Mouse (Mus musculus) stomach, embryonic 16.5 days (tissue): Measurements from ENCODE around the gene Klk1b1. TPM values are rescaled to one million over a fixed set of nuclear protein-coding genes. Genes with fewer than 3 reads are reported as not detected.
"Not testable (repeated sequence)": the region's sequence is repeated elsewhere in the genome, so short reads cannot be mapped to it uniquely, and the experiment has no call there.

Experiments
- ATAC-seq: fragments of 200-750 bp; cut with Nextera tagmentation; 2 replicates; pipeline ENCODE4 v1.8.0; 2017; ENCODE audit warnings: moderate number of reproducible peaks, moderate TSS enrichment; ENCODE audit not compliant: insufficient read depth, low FRiP score
- H3K27ac ChIP-seq: fragments of 300-500 bp; sonication (generic); 2 replicates; pipeline ENCODE4 v1.5.1; 2014; ENCODE audit warnings: low read length
- H3K27me3 ChIP-seq: fragments of 300-500 bp; sonication (generic); 2 replicates; pipeline ENCODE4 v1.6.1; 2014; ENCODE audit warnings: low read length, control low read depth, mixed read lengths; ENCODE audit not compliant: control insufficient read depth, insufficient read depth
- H3K36me3 ChIP-seq: fragments of 300-500 bp; sonication (generic); 2 replicates; pipeline ENCODE4 v1.6.1; 2014; ENCODE audit warnings: low read length; ENCODE audit not compliant: control insufficient read depth, insufficient read depth
- H3K4me1 ChIP-seq: fragments of 300-500 bp; sonication (generic); 2 replicates; pipeline ENCODE4 v1.6.1; 2014; ENCODE audit warnings: low read length, control low read depth, mixed read lengths; ENCODE audit not compliant: control insufficient read depth, insufficient read depth
- H3K4me2 ChIP-seq: fragments of 300-500 bp; sonication (generic); 2 replicates; pipeline ENCODE4 v1.6.1; 2014; ENCODE audit warnings: low read depth, low read length, mixed read lengths
- H3K4me3 ChIP-seq: fragments of 300-500 bp; sonication (generic); replicated peaks from 2 replicates; pipeline ENCODE4 v1.5.1; 2014; ENCODE audit warnings: mild to moderate bottlenecking, low read length
- H3K9ac ChIP-seq: fragments of 300-500 bp; sonication (generic); 2 replicates; pipeline ENCODE4 v1.6.1; 2014; ENCODE audit warnings: low read length
- H3K9me3 ChIP-seq: fragments of 300-500 bp; sonication (generic); replicated peaks from 2 replicates; pipeline ENCODE4 v1.6.1; 2016; ENCODE audit warnings: low read length, control low read depth; ENCODE audit not compliant: control insufficient read depth
- WGBS: fragments of 180-500 bp; shearing (Covaris S2); extraction: QIAGEN DNeasy Blood & Tissue Kit; methylation state at CpG from one replicate; pipeline ENCODE4 v1.1.7; 2014; 5-methylcytosine and 5-hydroxymethylcytosine counted together
- polyA plus RNA-seq: library from polyadenylated mRNA; unstranded; fragments of >200 nt; fragmentation: Nextera tagmentation; extraction: Ambion mirVana; gene quantifications from 2 replicates; pipeline ENCODE4 v1.2.1, GENCODE M21; 2015

Klk1b1 gene
- polyA plus RNA-seq, 1 experiment from 2014 or later, result not detected

DNA sequence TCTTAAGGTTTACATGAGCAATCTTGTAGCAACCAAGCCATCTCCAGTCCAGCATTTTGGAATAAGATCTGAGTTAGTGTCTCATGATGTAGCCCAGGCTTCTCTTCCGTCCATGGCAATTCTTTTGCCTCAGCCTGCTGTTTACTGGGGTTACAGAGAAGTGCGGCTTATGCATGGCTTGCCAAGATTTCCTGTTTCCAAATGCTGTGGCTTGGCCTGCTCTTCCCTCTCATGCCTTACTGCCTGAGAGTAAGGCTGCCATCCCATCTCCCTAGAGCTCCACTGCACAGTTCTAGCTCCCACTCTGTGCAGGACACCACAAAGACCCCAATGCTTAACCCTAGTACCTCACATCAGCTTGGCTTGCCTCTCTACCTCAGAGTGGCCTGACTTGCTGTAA lies 1.1 kb downstream of the Klk1b1 start:
- H3K4me1 ChIP-seq, result no peaks in the 10 kb centered on the region
- 69% methylated on average over 2 of the region's 2 CpGs for WGBS
- no peaks in the 10 kb centered on the region for H3K9me3 ChIP-seq
- H3K4me3 ChIP-seq, result no peak overlapping the region
- no peak overlapping the region for H3K4me2 ChIP-seq
- no peak overlapping the region for H3K27ac ChIP-seq
- no peaks in the 10 kb centered on the region for H3K27me3 ChIP-seq
- no peak for ATAC-seq
- no peaks in the 10 kb centered on the region for H3K36me3 ChIP-seq
- H3K9ac ChIP-seq, result no peak overlapping the region

DNA sequence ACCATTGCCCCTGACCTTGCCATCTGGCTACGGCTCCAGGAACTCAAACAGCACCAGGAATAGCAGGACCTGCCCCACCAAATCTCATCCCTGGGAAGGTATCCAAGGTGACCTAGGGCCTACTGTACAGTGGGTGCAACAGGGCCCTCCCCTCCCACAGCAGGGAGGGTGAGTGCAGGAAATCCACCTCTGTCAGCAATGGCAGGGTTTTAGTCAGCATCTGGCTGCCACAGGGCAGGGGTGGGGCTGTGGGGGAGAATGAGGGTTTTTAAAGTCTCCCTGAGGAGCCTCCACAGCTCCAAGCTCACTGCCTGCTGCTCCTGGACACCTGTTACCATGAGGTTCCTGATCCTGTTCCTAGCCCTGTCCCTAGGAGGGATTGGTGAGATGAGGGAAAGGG lies 9.2 kb downstream of the Klk1b1 start, which contains the start of gene Klk1b9:
Gene Klk1b9, plus strand, starts transcription at position 301 of the 400 bp plus-strand sequence.
- H3K27ac ChIP-seq, ATAC-seq, H3K36me3 ChIP-seq, H3K4me3 ChIP-seq, H3K4me2 ChIP-seq, H3K27me3 ChIP-seq, H3K9me3 ChIP-seq, H3K9ac ChIP-seq, H3K4me1 ChIP-seq: not testable (repeated sequence)
- 83% methylated on average over 1 of the region's 1 CpGs for WGBS

DNA sequence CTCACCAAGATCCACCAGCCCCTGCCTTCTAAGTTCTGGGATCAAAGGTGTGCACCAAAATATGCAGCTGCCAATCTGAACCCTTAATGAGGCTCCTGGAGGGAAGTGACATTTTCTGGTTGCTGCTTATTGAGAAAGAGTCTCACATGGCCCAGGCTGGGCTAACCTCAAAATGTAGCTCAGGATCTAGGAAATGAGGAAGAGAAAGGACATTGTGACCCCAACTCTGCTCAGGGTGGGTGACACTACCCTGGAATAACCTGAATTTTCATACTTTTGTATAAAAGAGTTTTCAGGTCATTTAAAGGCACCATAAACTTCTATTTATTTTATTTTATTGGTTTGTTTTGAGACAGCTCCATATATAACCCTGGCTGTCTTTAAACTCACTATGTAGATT lies 19.1 kb downstream of the Klk1b1 start:
- H3K4me1 ChIP-seq, result no peaks in the 10 kb centered on the region
- H3K9ac ChIP-seq, result no peak overlapping the region
- no peak overlapping the region for H3K4me3 ChIP-seq
- H3K9me3 ChIP-seq, result no peaks in the 10 kb centered on the region
- no peak for ATAC-seq
- H3K36me3 ChIP-seq, result no peaks in the 10 kb centered on the region
- no peaks in the 10 kb centered on the region for H3K27me3 ChIP-seq
- H3K27ac ChIP-seq, result no peak overlapping the region
- H3K4me2 ChIP-seq, result no peak overlapping the region

DNA sequence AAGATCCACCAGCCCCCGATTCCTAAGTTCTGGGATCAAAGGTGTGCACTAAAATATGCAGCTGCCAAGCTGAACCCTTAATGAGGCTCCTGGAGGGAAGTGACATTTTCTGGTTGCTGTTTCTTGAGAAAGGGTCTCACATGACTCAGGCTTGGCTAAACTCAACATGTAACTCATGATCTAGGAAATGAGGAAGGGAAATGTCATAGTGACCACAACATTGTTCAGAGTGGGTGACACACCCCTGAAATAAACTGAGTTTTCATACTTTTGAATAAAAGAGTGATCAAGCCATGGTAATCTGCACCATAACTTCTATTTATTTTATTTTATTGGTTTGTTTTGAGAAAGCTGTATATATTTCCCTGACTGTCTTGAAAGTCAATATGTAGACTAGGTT lies 28.3 kb downstream of the Klk1b1 start:
- H3K9ac ChIP-seq, H3K4me2 ChIP-seq, H3K36me3 ChIP-seq, H3K9me3 ChIP-seq, ATAC-seq, H3K27ac ChIP-seq, H3K4me1 ChIP-seq, H3K27me3 ChIP-seq, H3K4me3 ChIP-seq: not testable (repeated sequence)
- WGBS, result 47% methylated on average over 1 of the region's 1 CpGs

DNA sequence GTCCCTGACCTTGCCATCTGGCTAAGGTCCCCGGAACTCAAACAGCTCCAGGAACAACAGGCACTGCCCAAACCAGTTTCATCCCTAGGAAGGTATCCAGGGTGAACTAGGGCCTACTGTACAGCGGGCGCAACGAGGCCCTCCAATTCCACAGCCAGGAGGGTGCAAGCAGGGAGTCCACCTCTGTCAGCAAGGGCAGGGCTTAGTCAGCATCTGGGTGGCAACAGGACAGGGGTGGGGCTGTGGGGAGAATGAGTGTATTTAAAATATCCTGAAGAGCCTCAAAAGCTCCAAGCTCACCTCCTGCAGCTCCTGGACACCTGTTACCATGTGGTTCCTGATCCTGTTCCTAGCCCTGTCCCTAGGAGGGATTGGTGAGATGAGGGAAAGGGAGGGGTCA lies 29.0 kb downstream of the Klk1b1 start, which contains the start of gene Klk1b11:
Gene Klk1b11, plus strand, starts transcription at position 301 of the 400 bp plus-strand sequence.
- H3K9ac ChIP-seq, H3K36me3 ChIP-seq, H3K4me3 ChIP-seq, ATAC-seq, H3K4me1 ChIP-seq, H3K27me3 ChIP-seq, H3K27ac ChIP-seq, H3K4me2 ChIP-seq, H3K9me3 ChIP-seq: not testable (repeated sequence)
- 80% methylated on average over 4 of the region's 4 CpGs for WGBS

DNA sequence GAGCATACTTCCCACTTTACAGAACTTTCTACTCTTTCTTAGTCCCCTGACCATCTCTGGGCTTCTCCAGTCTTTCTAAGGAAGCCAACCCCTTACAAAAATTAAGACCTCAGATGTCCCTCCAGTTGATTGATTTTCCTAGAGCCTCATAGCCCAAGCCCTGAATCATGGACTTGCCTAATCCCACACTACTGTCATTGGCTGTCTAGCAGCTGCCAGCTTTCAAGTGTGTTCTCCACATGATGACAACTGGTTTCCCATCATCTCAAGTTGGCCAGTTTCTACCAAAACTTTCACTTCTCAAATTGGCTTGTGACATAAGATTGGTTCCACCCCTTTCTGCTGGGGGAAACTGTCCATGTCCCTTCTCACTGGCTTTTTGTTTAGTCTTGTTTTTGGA lies 38.3 kb downstream of the Klk1b1 start:
- Histone ChIP-seq H3K36me3 (no peaks in the 10 kb centered on the region), H3K4me3 (no peak overlapping the region), H3K27me3 (no peaks in the 10 kb centered on the region), H3K4me2 (no peak overlapping the region), H3K27ac (no peak overlapping the region), H3K4me1 (no peaks in the 10 kb centered on the region), H3K9me3 (no peaks in the 10 kb centered on the region), H3K9ac (no peak overlapping the region)
- no peak for ATAC-seq

DNA sequence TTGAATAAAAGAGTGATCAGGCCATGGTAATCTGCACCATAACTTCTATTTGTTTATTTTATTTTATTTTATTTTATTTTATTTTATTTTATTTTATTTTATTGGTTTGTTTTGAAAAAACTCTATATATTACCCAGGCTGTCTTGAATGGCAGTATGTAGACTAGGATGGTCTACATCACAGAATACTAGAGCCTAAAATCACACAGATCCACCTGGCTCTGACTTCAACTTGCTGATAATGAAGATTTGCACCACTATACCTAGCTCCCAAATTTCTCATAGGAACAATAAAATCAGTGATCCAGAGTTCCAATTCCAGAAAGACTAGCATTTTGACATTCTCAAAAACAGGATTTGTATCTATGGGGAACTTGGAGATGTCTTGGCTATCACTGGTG lies 45.3 kb downstream of the Klk1b1 start, which contains the start of gene Klk1b26:
Gene Klk1b26, plus strand, starts transcription at position 301 of the 400 bp plus-strand sequence.
- not testable (repeated sequence) for H3K9me3 ChIP-seq, H3K4me1 ChIP-seq, H3K36me3 ChIP-seq, H3K4me3 ChIP-seq, H3K27me3 ChIP-seq, H3K27ac ChIP-seq, ATAC-seq, H3K4me2 ChIP-seq, H3K9ac ChIP-seq

DNA sequence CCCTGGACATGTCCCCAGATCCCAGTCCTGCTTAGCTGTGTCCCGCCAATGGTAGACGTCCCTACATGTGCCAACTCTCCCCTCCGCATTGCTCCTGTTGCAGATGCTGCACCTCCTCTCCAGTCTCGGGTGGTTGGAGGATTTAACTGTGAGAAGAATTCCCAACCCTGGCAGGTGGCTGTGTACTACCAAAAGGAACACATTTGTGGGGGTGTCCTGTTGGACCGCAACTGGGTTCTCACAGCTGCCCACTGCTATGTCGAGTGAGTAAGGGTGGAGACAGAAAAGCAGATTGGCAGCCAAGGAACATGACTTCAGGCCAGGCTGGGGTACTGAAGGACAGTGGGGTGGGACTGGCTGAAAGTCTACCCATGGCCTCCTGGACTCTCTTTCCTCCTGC lies 48.1 kb downstream of the Klk1b1 start:
- H3K27me3 ChIP-seq, ATAC-seq, H3K9ac ChIP-seq, H3K4me2 ChIP-seq, H3K4me3 ChIP-seq, H3K36me3 ChIP-seq, H3K4me1 ChIP-seq, H3K27ac ChIP-seq, H3K9me3 ChIP-seq: not testable (repeated sequence)
- 75% methylated on average over 6 of the region's 6 CpGs for WGBS

DNA sequence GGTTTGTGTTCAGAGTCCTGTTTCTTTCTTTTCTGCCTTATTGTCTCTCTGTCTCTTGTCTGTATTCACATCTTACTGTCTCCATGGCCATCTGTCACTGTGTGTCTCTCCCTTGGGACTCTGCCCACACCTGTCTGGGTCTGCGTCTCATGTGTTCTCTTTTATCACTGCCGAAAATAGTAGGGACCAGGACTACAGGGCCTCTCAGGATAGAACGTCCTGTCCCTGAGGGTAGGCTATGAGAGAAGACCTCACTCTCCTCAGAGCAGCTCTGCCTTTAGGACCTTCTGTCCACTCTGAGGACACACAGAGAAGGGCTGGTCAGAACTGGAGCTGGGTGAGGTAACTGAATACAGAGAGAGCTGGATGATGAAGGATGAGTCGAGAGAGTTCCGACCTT lies 48.5 kb downstream of the Klk1b1 start:
- Histone ChIP-seq H3K27ac (no peak overlapping the region), H3K4me2 (no peak overlapping the region), H3K27me3 (no peaks in the 10 kb centered on the region), H3K4me3 (no peak overlapping the region), H3K36me3 (no peaks in the 10 kb centered on the region), H3K9ac (no peak overlapping the region), H3K4me1 (no peaks in the 10 kb centered on the region), H3K9me3 (no peaks in the 10 kb centered on the region)
- no peak for ATAC-seq
- WGBS, result 90% methylated on average over 5 of the region's 5 CpGs
